ENCODE assay signal across 14 mouse cellular contexts in the genomic region with DNA sequence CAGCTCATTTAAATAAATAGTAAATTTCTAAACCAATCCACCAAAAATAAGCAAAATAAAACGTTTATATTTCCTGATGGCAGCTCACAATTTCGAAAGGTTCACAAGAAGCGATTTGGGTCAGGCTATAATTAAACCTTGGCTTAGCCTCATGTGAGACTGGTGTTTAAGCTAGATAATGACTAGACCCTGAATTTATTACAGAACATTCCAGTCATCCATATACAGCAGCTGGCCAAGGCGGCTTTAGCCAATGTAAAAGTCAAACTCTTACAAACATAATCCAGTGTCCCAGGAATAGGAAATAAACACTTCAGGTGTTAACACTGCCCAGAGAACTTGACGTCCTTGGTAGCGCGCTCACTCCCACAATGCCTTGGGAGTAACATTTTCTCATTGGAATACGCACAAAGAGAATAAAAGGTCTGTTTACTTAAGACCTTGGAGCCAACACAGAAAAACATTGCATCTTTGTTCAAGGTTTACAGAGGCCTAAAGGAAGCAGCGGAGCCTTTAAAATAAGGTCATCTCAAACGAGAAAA. TPM values are rescaled to one million over a fixed set of nuclear protein-coding genes. Genes with fewer than 3 reads are reported as not detected.
DNase-seq lines count a peak whose midpoint lies in the region; ATAC-seq and TF ChIP-seq lines count a peak whose summit lies in the region.
"Had no signal": no experiment of that assay in that cellular context is flagged by ENCODE, and none has a peak within 500 bp of the region (broad histone marks: within the 10 kb centered on the region; RNA-seq: fewer than 3 reads in every experiment).

No protein-coding gene starts in this region.

- peaks cover 45% of the 10 kb centered on the region for H3K4me1 ChIP-seq in heart, embryonic 13.5 days
- H3K4me1 ChIP-seq in lung, postnatal 0 days (ENCODE audit: insufficient read depth, low read depth, low read length) = no peaks in the 10 kb centered on the region; the same call in 1 of the 2 replicates
- no peaks in the 10 kb centered on the region for H3K4me1 ChIP-seq in lung, adult 2 months (ENCODE audit: control insufficient read depth, insufficient read depth, low read length)
- H3K4me1 ChIP-seq in intestine, embryonic 16.5 days (ENCODE audit: control insufficient read depth, insufficient read depth, low read length) = peaks cover 9% of the 10 kb centered on the region; the same call in 1 of the 2 replicates

- TF ChIP-seq EP300 in lung, postnatal 0 days (IDR thresholded peaks at IDR 0.05) = no peak

- no peak for DNase-seq in heart, adult 8-10 months (ENCODE audit: low spot score)
- peak; percentile 43 for DNase-seq in lung, postnatal 0 days (ENCODE audit: low spot score)
- no peak for DNase-seq in lung, adult 2 months
- DNase-seq in R1 (ENCODE audit: low read depth, low spot score) = peak; percentile 39
- DNase-seq in thymus, postnatal 4 days = no peak
- DNase-seq: cerebellum, postnatal 14 days; liver, embryonic 13.5 days; right cerebral cortex, adult 18-20 months; spleen, adult 18-20 months had no signal

- H3K27me3 ChIP-seq in heart, embryonic 13.5 days (replicated peaks) = no peaks in the 10 kb centered on the region
- H3K27me3 ChIP-seq in lung, postnatal 0 days (replicated peaks; ENCODE audit: insufficient read depth, low read length) = no peaks in the 10 kb centered on the region
- no peaks in the 10 kb centered on the region for H3K27me3 ChIP-seq in intestine, embryonic 16.5 days (replicated peaks; ENCODE audit: control insufficient read depth, insufficient read depth, low read length)
- H3K27me3 ChIP-seq: liver, embryonic 13.5 days had no signal

- no peaks in the 10 kb centered on the region for H3K9me3 ChIP-seq in heart, embryonic 13.5 days
- no peaks in the 10 kb centered on the region for H3K9me3 ChIP-seq in lung, postnatal 0 days (ENCODE audit: low read length)
- H3K9me3 ChIP-seq in intestine, embryonic 16.5 days (ENCODE audit: control insufficient read depth, low read length) = no peaks in the 10 kb centered on the region
- H3K9me3 ChIP-seq: liver, embryonic 13.5 days had no signal

- H3K4me3 ChIP-seq in heart, embryonic 13.5 days = no peak overlapping the region
- H3K4me3 ChIP-seq in lung, postnatal 0 days (ENCODE audit: low read depth, low read length) = no peak overlapping the region
- H3K4me3 ChIP-seq in lung, adult 2 months (replicated peaks; ENCODE audit: extremely low read depth, low read depth, low read length) = no peak overlapping the region
- H3K4me3 ChIP-seq in intestine, embryonic 16.5 days (ENCODE audit: low read length) = no peak overlapping the region
- H3K4me3 ChIP-seq: left cerebral cortex, adult 2 months; liver, embryonic 13.5 days had no signal

- TF ChIP-seq POLR2A in lung, adult 2 months (IDR thresholded peaks at IDR 0.05; ENCODE audit: borderline replicate concordance, extremely low read depth, low read depth, low read length) = no peak

- peaks cover 62% of the 10 kb centered on the region for H3K36me3 ChIP-seq in heart, embryonic 13.5 days
- H3K36me3 ChIP-seq in lung, postnatal 0 days (ENCODE audit: insufficient read depth, low read length) = no peaks in the 10 kb centered on the region
- H3K36me3 ChIP-seq in intestine, embryonic 16.5 days (ENCODE audit: control insufficient read depth, insufficient read depth, low read length) = peaks cover 9% of the 10 kb centered on the region

- H3K27ac ChIP-seq in heart, embryonic 13.5 days (replicated peaks) = peak overlapping the region; percentile 36; the same call in 1 of the 2 replicates
- no peak overlapping the region for H3K27ac ChIP-seq in lung, postnatal 0 days (ENCODE audit: low read length)
- peak overlapping the region; percentile 38; the same call in 1 of the 2 replicates for H3K27ac ChIP-seq in intestine, embryonic 16.5 days (ENCODE audit: low read length)
- H3K27ac ChIP-seq: left cerebral cortex, adult 2 months; liver, embryonic 13.5 days had no signal

- no peak overlapping the region for H3K9ac ChIP-seq in heart, embryonic 13.5 days
- no peak overlapping the region for H3K9ac ChIP-seq in lung, postnatal 0 days (replicated peaks; ENCODE audit: low read depth)
- H3K9ac ChIP-seq in intestine, embryonic 16.5 days (ENCODE audit: low read depth, low read length) = no peak overlapping the region
- H3K9ac ChIP-seq: liver, embryonic 13.5 days had no signal

- WGBS in heart, embryonic 13.5 days = 79% methylated on average over 10 of the region's 10 CpGs
- 64% methylated on average over 10 of the region's 10 CpGs for whole genome bisulfite sequencing in lung, postnatal 0 days
- WGBS in lung, adult 2 months = 59% methylated on average over 10 of the region's 10 CpGs
- 47% methylated on average over 10 of the region's 10 CpGs for WGBS in intestine, embryonic 16.5 days

- TF ChIP-seq CTCF in lung, postnatal 0 days (IDR thresholded peaks at IDR 0.05) = no peak
- TF ChIP-seq CTCF in lung, adult 2 months (IDR thresholded peaks at IDR 0.05; ENCODE audit: insufficient read depth, low read length) = no peak

- ATAC-seq in heart, embryonic 13.5 days (ENCODE audit: extremely low read depth, insufficient number of reproducible peaks, low FRiP score, low TSS enrichment) = no peak
- peak; percentile 28 for ATAC-seq in lung, postnatal 0 days
- peak; percentile 30; the same call in 1 of the 2 replicates for ATAC-seq in intestine, embryonic 16.5 days
- ATAC-seq in granulocyte monocyte progenitor cell, adult 5-6 weeks (replicated peaks; ENCODE audit: poor library complexity, severe bottlenecking) = no peak
- ATAC-seq: midbrain, embryonic 16.5 days had no signal

- H3K4me2 ChIP-seq in heart, embryonic 13.5 days = no peak overlapping the region
- no peak overlapping the region for H3K4me2 ChIP-seq in lung, postnatal 0 days (replicated peaks; ENCODE audit: low read depth, low read length)
- no peak overlapping the region for H3K4me2 ChIP-seq in intestine, embryonic 16.5 days (ENCODE audit: low read depth, low read length)
- H3K4me2 ChIP-seq: liver, embryonic 13.5 days had no signal

RNA-seq across cellular contexts. Expression of a gene that starts 50.8 kb away (rescaled TPM):
- polyA plus RNA-seq in heart, embryonic 13.5 days (2015; fragmentation: Nextera tagmentation; extraction: Ambion mirVana) = 69.7 and 70.4 TPM in 2 replicates
- 1 to 10 TPM; 3.5 to 7.9 (median 6.1) TPM for total RNA-seq in heart, adult 8-10 months (2022)
- polyA plus RNA-seq in lung, postnatal 0 days (2015; fragmentation: Nextera tagmentation; extraction: Ambion mirVana) = 13.5 and 14.5 TPM in 2 replicates
- 17.6 and 19.9 TPM in 2 replicates for polyA plus RNA-seq in lung, adult 2 months (2012; rRNA removed)
- polyA plus RNA-seq in intestine, embryonic 16.5 days (2015; fragmentation: Nextera tagmentation; extraction: Ambion mirVana) = 111 and 116 TPM in 2 replicates
- total RNA-seq in granulocyte monocyte progenitor cell, adult 5-6 weeks (2014; fragmentation: Nextera tagmentation) = 93.0 and 110 TPM in 2 replicates
- 63.9 and 67.5 TPM in 2 replicates for total RNA-seq in granulocyte monocyte progenitor cell, adult 5-6 weeks (2017)

Comparison
In these comparisons a context has a peak if more than half of its experiments do, and no peak if none do; other contexts are left out.
1. DNase-seq: peak in lung, postnatal 0 days (single experiment) and R1 (single experiment); none in heart, adult 8-10 months (single experiment), lung, adult 2 months (single experiment) and thymus, postnatal 4 days (single experiment).
2. ATAC-seq: peak in lung, postnatal 0 days (single experiment) and intestine, embryonic 16.5 days (single experiment); none in heart, embryonic 13.5 days (single experiment) and granulocyte monocyte progenitor cell, adult 5-6 weeks (single experiment).